Mouse (Mus musculus): ENCODE measurements around the gene Ryr1. TPM values are rescaled to one million over a fixed set of nuclear protein-coding genes. Genes with fewer than 3 reads are reported as not detected.

The Ryr1 gene
- polyA plus RNA-seq, 1 experiment from 2014 or later: 0.49 TPM

DNA sequence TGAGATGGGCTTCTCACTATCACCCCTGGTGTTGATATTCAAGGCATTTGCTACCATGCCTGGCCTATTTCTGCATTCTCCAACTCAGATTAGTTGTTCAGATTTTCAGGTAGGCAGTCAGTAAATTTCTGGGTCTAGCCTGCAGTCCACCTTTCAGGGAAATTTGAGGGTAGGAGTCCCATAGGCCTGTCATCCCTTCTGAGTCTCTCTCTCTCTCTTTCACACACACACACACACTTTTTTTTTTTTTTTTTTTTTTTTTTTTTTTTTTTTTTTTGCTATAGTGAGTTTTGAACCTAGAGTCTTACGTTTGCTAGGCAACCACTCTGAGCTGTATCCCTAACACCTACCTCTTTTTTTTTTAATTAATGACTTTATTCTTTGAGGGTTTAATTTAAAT, 140.5 kb downstream of the Ryr1 start:
- Histone ChIP-seq H3K4me1 (peaks cover 28% of the 10 kb centered on the region), H3K36me3 (peaks cover 7% of the 10 kb centered on the region), H3K9me3 (replicated peaks) (no peaks in the 10 kb centered on the region), H3K4me3 (no peak overlapping the region), H3K27me3 (ENCODE audit: low read depth, poor library complexity, severe bottlenecking) (no peaks in the 10 kb centered on the region), H3K27ac (replicated peaks) (no peak overlapping the region)
- DNase-seq (ENCODE audit: low spot score): no peak
- 100% methylated on average over 1 of the region's 1 CpGs for WGBS

DNA sequence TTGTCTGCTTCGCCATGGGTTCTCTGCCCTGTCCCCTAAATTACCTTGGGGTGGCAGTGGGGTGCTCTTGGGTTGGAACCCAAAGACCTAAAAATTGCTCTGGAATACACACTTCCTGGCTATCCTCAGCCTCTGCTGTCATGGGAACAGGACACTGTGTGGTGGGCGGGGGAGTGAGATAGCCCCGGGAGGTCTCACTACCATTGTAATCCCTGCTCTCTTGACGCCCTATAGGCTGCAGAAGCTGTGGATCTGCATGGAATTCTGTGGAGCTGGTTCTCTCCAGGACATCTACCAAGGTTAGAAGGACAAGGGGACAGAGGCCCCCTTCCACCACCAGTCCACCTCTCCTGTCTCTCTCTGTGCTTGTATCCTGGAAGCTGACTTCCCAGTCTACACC, 141.1 kb downstream of the Ryr1 start:
- Histone ChIP-seq H3K36me3 (peaks cover 13% of the 10 kb centered on the region), H3K9me3 (replicated peaks) (no peaks in the 10 kb centered on the region), H3K27ac (replicated peaks) (no peak overlapping the region), H3K4me1 (peaks cover 28% of the 10 kb centered on the region), H3K27me3 (ENCODE audit: low read depth, poor library complexity, severe bottlenecking) (no peaks in the 10 kb centered on the region), H3K4me3 (no peak overlapping the region)
- 68% methylated on average over 4 of the region's 4 CpGs for WGBS
- DNase-seq (ENCODE audit: low spot score): no peak

DNA sequence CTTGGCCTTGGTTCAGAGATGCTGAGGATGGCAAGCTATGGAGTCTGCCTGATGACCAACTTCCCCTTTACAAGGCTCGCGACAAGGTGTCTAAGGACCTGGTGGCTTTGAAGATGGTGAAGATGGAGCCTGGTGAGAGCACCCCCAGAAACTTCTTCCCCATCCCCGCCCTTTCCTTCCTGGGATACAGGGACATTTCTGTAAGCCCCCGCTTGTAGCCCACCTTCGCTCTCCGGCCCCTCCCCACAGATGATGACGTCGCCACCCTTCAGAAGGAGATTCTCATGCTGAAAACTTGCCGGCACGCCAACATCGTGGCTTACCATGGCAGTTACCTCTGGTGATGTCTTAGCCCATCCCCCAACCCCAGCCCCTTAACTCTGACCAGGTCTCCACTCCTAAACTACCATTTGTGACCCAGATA, 141.8 kb downstream of the Ryr1 start:
- Histone ChIP-seq H3K9me3 (replicated peaks) (no peaks in the 10 kb centered on the region), H3K4me3 (peak overlapping the region; percentile 88), H3K27ac (replicated peaks) (peak overlapping the region; percentile 84), H3K36me3 (peaks cover 20% of the 10 kb centered on the region), H3K4me1 (peaks cover 28% of the 10 kb centered on the region), H3K27me3 (ENCODE audit: low read depth, poor library complexity, severe bottlenecking) (no peaks in the 10 kb centered on the region)
- 71% methylated on average over 11 of the region's 11 CpGs for WGBS
- no peak for DNase-seq (ENCODE audit: low spot score)

DNA sequence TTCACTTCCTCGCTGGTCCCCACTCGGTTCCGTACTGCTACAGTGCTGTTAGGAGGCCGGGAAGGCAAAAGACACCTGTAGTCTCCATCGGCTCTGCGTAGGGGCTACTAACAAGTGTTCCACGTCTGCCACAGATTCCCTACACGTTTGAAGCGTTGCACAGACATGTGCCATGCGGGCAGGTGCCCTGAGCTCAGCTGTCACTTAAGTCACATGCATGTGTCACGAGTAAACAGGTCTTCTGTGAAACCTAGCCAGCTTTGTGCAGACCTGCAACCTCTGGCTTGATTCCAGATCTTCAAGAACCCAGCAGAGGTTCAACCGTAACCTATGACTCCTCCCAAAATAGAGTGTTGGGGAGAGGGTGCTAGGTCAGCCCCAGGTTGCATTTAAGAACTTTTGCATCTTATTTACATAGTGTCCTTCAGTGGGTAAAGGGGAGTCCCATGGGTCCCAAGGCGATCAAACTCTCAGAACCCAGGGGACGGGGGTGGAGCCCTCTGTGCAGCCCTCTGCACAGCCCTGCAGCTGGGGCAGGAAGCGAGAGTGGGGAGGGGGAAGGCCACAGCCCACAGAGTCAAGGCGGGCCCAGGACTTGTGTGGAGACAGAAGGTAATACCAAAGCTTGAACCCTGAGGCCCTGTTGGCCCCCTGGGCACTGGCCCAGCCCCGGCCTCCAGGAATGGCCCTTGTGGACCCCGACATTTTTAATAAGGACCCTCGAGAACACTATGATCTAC, 142.5 kb downstream of the Ryr1 start:
- Histone ChIP-seq H3K27me3 (ENCODE audit: low read depth, poor library complexity, severe bottlenecking) (no peaks in the 10 kb centered on the region), H3K4me3 (peak overlapping the region; percentile 88), H3K9me3 (replicated peaks) (no peaks in the 10 kb centered on the region), H3K4me1 (peaks cover 28% of the 10 kb centered on the region), H3K36me3 (peaks cover 27% of the 10 kb centered on the region), H3K27ac (replicated peaks) (peak overlapping the region; percentile 84)
- WGBS: 17% methylated on average over 19 of the region's 19 CpGs
- no peak for DNase-seq (ENCODE audit: low spot score)

DNA sequence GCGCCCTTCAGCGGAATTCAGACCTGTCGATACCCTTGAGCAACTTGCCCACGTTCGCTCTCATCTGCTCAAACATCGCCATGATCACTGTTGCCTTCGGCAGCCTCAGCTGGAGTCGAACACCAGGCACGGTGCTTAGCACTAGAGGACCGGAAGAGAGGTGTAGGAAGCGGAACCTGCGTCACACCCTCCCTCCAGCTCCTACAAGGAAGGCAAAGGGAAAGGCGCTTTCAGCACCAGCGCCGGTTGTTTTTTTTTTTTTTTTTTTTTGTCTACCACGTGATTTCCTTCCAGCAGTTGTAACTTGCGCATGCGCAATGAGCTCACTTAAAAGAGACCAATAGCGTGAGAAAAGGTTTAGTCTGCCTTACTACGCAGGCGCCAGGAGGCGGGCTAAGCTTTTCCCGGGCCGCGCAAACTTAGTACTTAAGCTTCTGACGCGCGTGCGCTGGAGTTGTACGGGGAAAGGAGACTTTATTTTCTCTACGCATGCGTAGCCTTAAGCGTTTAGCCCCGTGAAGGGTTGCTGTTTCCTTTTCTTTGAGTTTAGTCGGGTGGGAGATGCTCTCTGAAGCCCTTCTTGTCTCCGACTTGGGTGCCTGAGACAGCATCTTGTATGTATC, 143.2 kb downstream of the Ryr1 start, which contains the start of the genes Eif3k and Map4k1:
Gene Eif3k (minus strand): TSS at position 214 of the 623 bp plus-strand sequence.
Gene Map4k1 (plus strand): TSS at position 400 of the 623 bp plus-strand sequence.
- Histone ChIP-seq H3K27me3 (ENCODE audit: low read depth, poor library complexity, severe bottlenecking) (no peaks in the 10 kb centered on the region), H3K36me3 (peaks cover 34% of the 10 kb centered on the region), H3K27ac (replicated peaks) (peak within 1 kb of the TSS; percentile 87), H3K4me1 (peaks cover 28% of the 10 kb centered on the region), H3K9me3 (replicated peaks) (no peaks in the 10 kb centered on the region), H3K4me3 (peak within 1 kb of the TSS; percentile 88)
- WGBS: under 1% methylated on average over 36 of the region's 36 CpGs
- peak; percentile 96 for DNase-seq (ENCODE audit: low spot score)

DNA sequence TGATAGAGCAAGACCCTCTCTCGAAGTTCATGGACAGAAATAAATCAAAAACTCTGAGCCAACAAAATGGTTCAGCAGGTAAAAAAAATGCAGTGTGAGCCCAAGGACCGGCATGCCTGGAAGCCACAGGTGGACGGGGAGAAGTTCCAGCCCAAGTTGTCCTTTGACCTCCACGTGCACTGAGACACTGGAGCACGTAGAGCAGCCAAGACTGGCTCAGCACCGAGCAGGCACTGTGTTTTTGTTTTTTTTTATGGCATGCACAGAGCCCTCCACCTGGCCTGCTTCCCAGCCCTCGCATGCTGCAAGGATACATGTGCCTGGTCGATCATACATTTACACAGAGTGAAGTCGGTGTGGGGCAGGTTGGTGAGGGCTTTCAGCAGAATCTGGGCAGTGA, 147.4 kb downstream of the Ryr1 start:
- peaks cover 17% of the 10 kb centered on the region for H3K4me1 ChIP-seq
- DNase-seq (ENCODE audit: low spot score): no peak
- H3K27me3 ChIP-seq (ENCODE audit: low read depth, poor library complexity, severe bottlenecking): no peaks in the 10 kb centered on the region
- no peaks in the 10 kb centered on the region for H3K9me3 ChIP-seq (replicated peaks)
- 94% methylated on average over 9 of the region's 9 CpGs for WGBS
- no peak overlapping the region for H3K4me3 ChIP-seq
- peaks cover 70% of the 10 kb centered on the region for H3K36me3 ChIP-seq
- no peak overlapping the region for H3K27ac ChIP-seq (replicated peaks)

DNA sequence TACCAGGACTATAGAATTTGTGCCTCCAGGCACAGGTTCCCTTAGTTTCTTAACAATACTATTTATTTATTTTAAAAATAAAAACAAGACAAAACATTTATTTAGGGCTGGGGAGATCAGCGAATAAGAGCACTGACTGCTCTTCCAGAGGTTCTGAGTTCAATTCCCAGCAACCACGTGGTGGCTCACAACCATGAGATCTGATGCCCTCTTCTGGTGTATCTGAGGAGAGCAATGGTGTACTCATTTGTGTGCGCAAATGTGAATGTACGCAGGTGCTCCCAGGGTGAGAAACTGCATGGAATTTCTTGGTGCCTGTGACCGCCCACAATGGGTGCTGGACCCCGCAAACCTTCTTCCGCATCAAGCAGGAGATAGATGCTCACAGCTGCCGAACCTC, 152.0 kb downstream of the Ryr1 start:
- Histone ChIP-seq H3K36me3 (peaks cover 90% of the 10 kb centered on the region), H3K27me3 (ENCODE audit: low read depth, poor library complexity, severe bottlenecking) (no peaks in the 10 kb centered on the region), H3K4me3 (no peak overlapping the region), H3K27ac (replicated peaks) (no peak overlapping the region), H3K4me1 (no peaks in the 10 kb centered on the region), H3K9me3 (replicated peaks) (no peaks in the 10 kb centered on the region)
- no peak for DNase-seq (ENCODE audit: low spot score)
- 84% methylated on average over 8 of the region's 8 CpGs for WGBS

DNA sequence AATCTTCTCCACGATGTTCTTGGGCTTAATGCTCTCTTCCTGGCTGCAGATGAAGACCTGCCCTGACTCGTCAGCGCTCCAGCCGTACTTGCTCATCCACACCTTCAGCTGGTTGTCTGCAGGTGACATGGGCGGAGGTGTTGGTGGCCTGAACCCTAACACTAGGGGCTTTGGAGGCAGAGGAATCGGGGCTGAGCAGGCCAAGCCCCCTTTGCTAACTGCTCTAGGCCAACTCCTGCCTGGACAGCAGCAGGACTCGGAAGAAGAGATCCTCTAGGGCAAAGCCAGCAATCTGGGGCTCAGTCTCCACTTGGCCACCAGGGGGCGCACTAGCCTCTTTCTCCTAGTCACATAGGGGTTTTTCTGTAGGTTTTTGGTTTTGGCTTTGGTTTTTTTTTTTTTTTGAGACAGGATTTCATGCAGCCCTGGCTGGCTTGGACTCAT, 152.4 kb downstream of the Ryr1 start:
- no peak overlapping the region for H3K4me3 ChIP-seq
- no peaks in the 10 kb centered on the region for H3K9me3 ChIP-seq (replicated peaks)
- no peaks in the 10 kb centered on the region for H3K4me1 ChIP-seq
- H3K36me3 ChIP-seq: peaks cover 86% of the 10 kb centered on the region
- H3K27ac ChIP-seq (replicated peaks): no peak overlapping the region
- no peaks in the 10 kb centered on the region for H3K27me3 ChIP-seq (ENCODE audit: low read depth, poor library complexity, severe bottlenecking)
- DNase-seq (ENCODE audit: low spot score): peak; percentile 83
- 77% methylated on average over 8 of the region's 8 CpGs for WGBS

DNA sequence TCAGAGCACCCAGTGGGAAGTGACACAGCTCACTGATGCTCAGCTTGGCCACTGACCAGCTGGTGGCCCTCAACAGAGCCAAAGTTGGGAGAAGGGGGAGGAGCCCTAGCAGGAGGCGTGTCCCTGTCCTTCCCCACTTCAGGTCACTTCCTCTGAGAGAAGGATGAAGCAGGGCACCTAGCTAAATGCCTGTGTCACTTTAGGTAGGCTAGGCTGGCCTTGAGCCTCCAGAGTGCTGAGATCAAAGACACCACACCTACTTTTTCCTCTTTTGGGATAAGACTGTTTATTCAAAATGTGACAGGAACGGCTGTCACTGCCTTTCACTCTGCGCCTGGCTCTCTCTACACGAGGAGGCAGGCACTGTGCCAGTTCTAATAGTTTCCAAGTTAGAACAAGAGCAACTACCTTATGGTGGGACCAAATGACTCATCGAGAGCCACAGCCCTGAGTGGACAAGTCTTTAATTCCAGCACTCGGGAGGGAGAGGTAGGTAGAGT, 153.2 kb downstream of the Ryr1 start:
- no peaks in the 10 kb centered on the region for H3K9me3 ChIP-seq (replicated peaks)
- no peak overlapping the region for H3K27ac ChIP-seq (replicated peaks)
- H3K4me3 ChIP-seq: no peak overlapping the region
- no peaks in the 10 kb centered on the region for H3K27me3 ChIP-seq (ENCODE audit: low read depth, poor library complexity, severe bottlenecking)
- peaks cover 78% of the 10 kb centered on the region for H3K36me3 ChIP-seq
- DNase-seq (ENCODE audit: low spot score): no peak
- no peaks in the 10 kb centered on the region for H3K4me1 ChIP-seq
- 92% methylated on average over 6 of the region's 6 CpGs for WGBS

DNA sequence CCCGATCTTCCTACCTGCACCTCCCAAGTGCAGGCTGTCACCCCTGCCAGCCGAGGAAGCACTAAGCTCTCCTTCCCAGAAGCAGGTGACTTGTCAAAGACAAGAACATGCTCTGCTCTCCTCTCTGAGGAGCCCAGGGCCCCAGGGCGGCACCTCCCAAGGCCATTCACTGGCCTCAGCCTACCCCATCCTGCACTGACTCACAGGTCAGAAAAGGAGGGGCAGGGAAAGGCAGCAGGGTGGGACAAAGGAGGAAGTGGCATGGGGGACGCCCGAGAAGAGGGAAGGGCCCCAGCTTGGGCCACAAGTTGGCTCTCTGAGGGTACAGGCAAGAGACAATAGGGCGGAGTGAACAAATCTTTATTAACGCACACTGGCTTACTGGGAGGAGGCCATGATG, 153.9 kb downstream of the Ryr1 start:
- no peaks in the 10 kb centered on the region for H3K4me1 ChIP-seq
- no peak overlapping the region for H3K27ac ChIP-seq (replicated peaks)
- no peak for DNase-seq (ENCODE audit: low spot score)
- H3K4me3 ChIP-seq: no peak overlapping the region
- no peaks in the 10 kb centered on the region for H3K9me3 ChIP-seq (replicated peaks)
- peaks cover 70% of the 10 kb centered on the region for H3K36me3 ChIP-seq
- WGBS: 87% methylated on average over 7 of the region's 7 CpGs
- H3K27me3 ChIP-seq (ENCODE audit: low read depth, poor library complexity, severe bottlenecking): no peaks in the 10 kb centered on the region

DNA sequence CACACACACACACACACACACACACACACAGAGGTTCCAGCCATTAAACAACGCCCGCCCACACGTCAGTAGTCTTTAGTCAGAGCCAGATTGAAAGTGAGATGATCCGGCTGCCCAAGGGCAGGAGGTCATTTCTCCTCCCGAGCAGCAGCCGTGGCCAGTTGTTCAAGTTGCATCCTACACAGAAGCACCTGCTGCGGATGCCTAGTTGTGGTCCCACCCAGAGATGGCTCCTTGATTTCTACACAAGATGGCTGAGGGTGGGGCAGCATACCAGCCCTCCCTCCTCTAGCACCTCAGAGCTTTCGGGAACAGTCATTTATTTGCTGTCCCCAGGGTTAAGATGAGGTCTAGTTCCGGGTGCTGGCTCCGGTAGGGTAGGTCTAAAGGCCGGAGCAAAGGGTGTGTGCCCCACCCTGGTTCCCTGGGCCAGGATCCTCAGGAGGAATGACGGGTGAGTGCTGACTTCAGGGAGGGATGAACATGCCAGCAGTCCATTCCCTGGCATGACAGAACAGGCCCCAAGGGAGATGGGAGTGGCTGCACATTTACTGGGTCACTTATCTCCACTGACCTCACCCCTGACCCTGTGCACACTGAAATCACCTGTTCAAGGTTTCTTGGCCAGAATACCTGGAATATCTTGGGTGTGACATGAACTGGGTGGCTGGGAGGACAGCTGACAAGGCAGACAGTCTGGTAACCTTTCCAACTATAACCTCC, 155.1 kb downstream of the Ryr1 start:
- Histone ChIP-seq H3K9me3 (replicated peaks) (no peaks in the 10 kb centered on the region), H3K27me3 (ENCODE audit: low read depth, poor library complexity, severe bottlenecking) (no peaks in the 10 kb centered on the region), H3K36me3 (peaks cover 61% of the 10 kb centered on the region), H3K4me3 (no peak overlapping the region), H3K4me1 (peaks cover 2% of the 10 kb centered on the region; the same call in 1 of the 2 replicates), H3K27ac (replicated peaks) (no peak overlapping the region)
- DNase-seq (ENCODE audit: low spot score): no peak
- 85% methylated on average over 12 of the region's 12 CpGs for WGBS

DNA sequence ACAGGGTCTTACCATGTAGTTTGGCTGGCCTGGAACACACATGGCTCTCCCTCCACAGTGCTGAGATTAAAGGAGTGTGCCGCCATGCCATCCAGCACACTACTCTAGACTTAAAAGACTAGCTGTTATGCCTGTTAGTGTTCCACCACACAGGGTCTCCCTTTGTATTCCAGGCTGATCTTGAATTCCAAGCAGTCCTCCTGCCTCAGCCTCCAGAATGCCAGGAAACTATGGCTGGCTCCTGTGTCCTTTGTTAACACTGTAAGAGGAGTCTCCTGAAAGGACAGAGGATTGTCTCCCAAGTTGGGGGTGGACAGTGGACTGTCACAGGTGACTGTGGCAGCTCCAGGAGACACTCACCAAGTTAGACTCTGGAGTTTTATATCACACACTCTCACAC, 155.7 kb downstream of the Ryr1 start:
- H3K4me1 ChIP-seq: peaks cover 2% of the 10 kb centered on the region; the same call in 1 of the 2 replicates
- no peaks in the 10 kb centered on the region for H3K9me3 ChIP-seq (replicated peaks)
- no peak for DNase-seq (ENCODE audit: low spot score)
- no peak overlapping the region for H3K4me3 ChIP-seq
- H3K36me3 ChIP-seq: peaks cover 56% of the 10 kb centered on the region
- 93% methylated on average over 1 of the region's 1 CpGs for WGBS
- H3K27ac ChIP-seq (replicated peaks): no peak overlapping the region
- no peaks in the 10 kb centered on the region for H3K27me3 ChIP-seq (ENCODE audit: low read depth, poor library complexity, severe bottlenecking)

All from midbrain, embryonic 10.5 days (tissue).